ENCODE assay signal across 26 mouse cellular contexts in genomic region chr5:89821175-89821574, GRCm38 (mm10).
"Had no signal": no experiment of that assay in that cellular context is flagged by ENCODE, and none has a peak within 500 bp of the region (broad histone marks: within the 10 kb centered on the region; RNA-seq: fewer than 3 reads in every experiment).

No protein-coding gene starts in this region.

- H3K27me3 ChIP-seq: heart, embryonic 13.5 days; heart, embryonic 15.5 days; hindbrain, embryonic 13.5 days; hindbrain, embryonic 15.5 days; kidney, embryonic 15.5 days; limb, embryonic 13.5 days; limb, embryonic 15.5 days; liver, embryonic 12.5 days had no signal

- ATAC-seq: hindbrain, postnatal 0 days; intestine, embryonic 16.5 days; liver, embryonic 12.5 days had no signal

- H3K4me3 ChIP-seq: gastrocnemius, adult 2 months; heart, adult 2 months; heart, embryonic 13.5 days; heart, embryonic 15.5 days; hindbrain, embryonic 13.5 days; hindbrain, embryonic 15.5 days; kidney, embryonic 15.5 days; limb, embryonic 13.5 days; limb, embryonic 15.5 days; liver, embryonic 12.5 days had no signal

- H3K27ac ChIP-seq: gastrocnemius, adult 2 months; heart, adult 2 months; heart, embryonic 13.5 days; heart, embryonic 15.5 days; hindbrain, embryonic 13.5 days; hindbrain, embryonic 15.5 days; hindbrain, postnatal 0 days; kidney, embryonic 15.5 days; kidney, postnatal 0 days; limb, embryonic 13.5 days; limb, embryonic 15.5 days; liver, embryonic 12.5 days; liver, embryonic 14.5 days had no signal

- DNase-seq: gastrocnemius, adult 2 months; gastrocnemius, postnatal 10 days; gastrocnemius, postnatal 25 days; heart, adult 2 months; heart, postnatal 14 days; heart, postnatal 36 days; kidney, adult 11 months; kidney, adult 2 months; kidney, adult 9 months; kidney, postnatal 14 days; kidney, postnatal 36 days; layer of hippocampus, adult 9-11 months; layer of hippocampus, postnatal 36 days; left cerebral cortex, postnatal 4 days had no signal

- H3K9me3 ChIP-seq: heart, embryonic 13.5 days; heart, embryonic 15.5 days; hindbrain, embryonic 13.5 days; hindbrain, embryonic 15.5 days; kidney, embryonic 15.5 days; limb, embryonic 13.5 days; limb, embryonic 15.5 days; liver, embryonic 12.5 days had no signal

- H3K4me1 ChIP-seq: heart, embryonic 15.5 days; hindbrain, embryonic 13.5 days; hindbrain, embryonic 15.5 days; kidney, embryonic 15.5 days; limb, embryonic 13.5 days; limb, embryonic 15.5 days had no signal

- H3K9ac ChIP-seq: heart, embryonic 13.5 days; heart, embryonic 15.5 days; hindbrain, embryonic 13.5 days; hindbrain, embryonic 15.5 days; kidney, embryonic 15.5 days; limb, embryonic 13.5 days; limb, embryonic 15.5 days; liver, embryonic 12.5 days; liver, embryonic 14.5 days had no signal

- H3K36me3 ChIP-seq: heart, embryonic 13.5 days; heart, embryonic 15.5 days; hindbrain, embryonic 13.5 days; hindbrain, embryonic 15.5 days; kidney, embryonic 15.5 days; limb, embryonic 13.5 days; limb, embryonic 15.5 days; liver, embryonic 12.5 days had no signal
